Mouse (Mus musculus): ENCODE results near the gene Cfl1. TPM values are rescaled to one million over a fixed set of nuclear protein-coding genes. Genes with fewer than 3 reads are reported as not detected.

The Cfl1 gene
- total and polyA plus RNA-seq, 3 experiments, result 818 to 1,768 (median 999) TPM

- dilution Hi-C loops (cut with MboI; ENCODE audit: extremely low pct_ligation_motif_present, extremely low pct_unique_long_range_greater_than_20kb, low sequenced_read_pairs), result no loop called here
- peak; percentile 53 for DNase-seq (ENCODE audit: extremely low read depth)
- Histone ChIP-seq H3K4me1 (ENCODE audit: control insufficient read depth in 1 of 2, insufficient read depth in 2 of 2) (peaks cover 11 to 39% of the 10 kb centered on the region in 2 experiments), H3K4me3 (replicated peaks in 1 of 3; ENCODE audit: low read depth in 2 of 3, low read length in 2 of 3, poor library complexity in 1 of 3) (no peak overlapping the region), H3K36me3 (replicated peaks in 1 of 2; ENCODE audit: control insufficient read depth in 1 of 2, insufficient read depth in 1 of 2, low read length in 1 of 2) (no peaks in the 10 kb centered on the region), H3K27me3 (replicated peaks) (peaks cover 1% of the 10 kb centered on the region), H3K9me3 (replicated peaks; ENCODE audit: low read length) (no peaks in the 10 kb centered on the region), H3K27ac (ENCODE audit: insufficient read depth, low read depth) (no peak overlapping the region), H3K9ac (ENCODE audit: insufficient read depth, low read depth) (no peak overlapping the region), H3K79me2 (replicated peaks; ENCODE audit: control insufficient read depth, extremely low read depth, insufficient read depth, poor library complexity, severe bottlenecking) (no peaks in the 10 kb centered on the region), H3K4me2 (ENCODE audit: insufficient read depth, low read depth, poor library complexity, severe bottlenecking) (no peak overlapping the region)
- in situ Hi-C loops (cut with MboI; ENCODE audit: low pct_ligation_motif_present, low pct_unique_long_range_greater_than_20kb, low sequenced_read_pairs), result loop anchor here (5.0 kb wide), 1 partner anchor 37 kb away; the partner anchor contains the start of gene Ovol1
- peak; percentile 86 for TF ChIP-seq BHLHE40 (IDR thresholded peaks at IDR 0.05; ENCODE audit: low read depth, low read length)
- peak; percentile 40; the same call in 1 of the 2 replicates for TF ChIP-seq USF1 (IDR thresholded peaks at IDR 0.05; ENCODE audit: low read depth, low read length)
- TF ChIP-seq USF2 (conservative IDR thresholded peaks at IDR 0.05; ENCODE audit: low read depth, low read length), result no peak
- TF ChIP-seq UBTF (IDR thresholded peaks at IDR 0.05; ENCODE audit: low read depth, low read length), result no peak
- TF ChIP-seq CTCF (conservative IDR thresholded peaks at IDR 0.05 in 1 of 2, IDR thresholded peaks at IDR 0.05 in 1 of 2; ENCODE audit: low read depth in 2 of 2, low read length in 2 of 2), result peak in 1 of 2 experiments; percentile 16; a peak in 2 of 4 replicates
- TF ChIP-seq KAT2A (IDR thresholded peaks at IDR 0.05; ENCODE audit: insufficient replicate concordance, low read length), result no peak
- TF ChIP-seq MXI1 (IDR thresholded peaks at IDR 0.05; ENCODE audit: low read depth, low read length), result no peak
- no peak for TF ChIP-seq TBP (conservative IDR thresholded peaks at IDR 0.05; ENCODE audit: low read depth, low read length)
- TF ChIP-seq ZNF384 (IDR thresholded peaks at IDR 0.05; ENCODE audit: low read depth, low read length), result no peak
- TF ChIP-seq ETS1 (conservative IDR thresholded peaks at IDR 0.05; ENCODE audit: low read depth, low read length), result peak; percentile 64
- no peak for TF ChIP-seq SIN3A (IDR thresholded peaks at IDR 0.05; ENCODE audit: low read length)
- TF ChIP-seq MAX (IDR thresholded peaks at IDR 0.05; ENCODE audit: low read length), result no peak
- TF ChIP-seq E2F4 (IDR thresholded peaks at IDR 0.05; ENCODE audit: insufficient replicate concordance, low read depth, low read length), result no peak
- no peak for TF ChIP-seq IRF4 (IDR thresholded peaks at IDR 0.05; ENCODE audit: low read depth, low read length)
- TF ChIP-seq SMC3 (IDR thresholded peaks at IDR 0.05; ENCODE audit: low read depth, low read length), result no peak
- peak; percentile 87 for TF ChIP-seq MEF2A (IDR thresholded peaks at IDR 0.05; ENCODE audit: borderline replicate concordance, low read depth, low read length)
- TF ChIP-seq CHD1 (IDR thresholded peaks at IDR 0.05; ENCODE audit: low read depth, low read length), result no peak
These were observed 34.9 kb downstream of the Cfl1 start for GRCm38 (mm10) chr19:5525204-5525603.

DNA sequence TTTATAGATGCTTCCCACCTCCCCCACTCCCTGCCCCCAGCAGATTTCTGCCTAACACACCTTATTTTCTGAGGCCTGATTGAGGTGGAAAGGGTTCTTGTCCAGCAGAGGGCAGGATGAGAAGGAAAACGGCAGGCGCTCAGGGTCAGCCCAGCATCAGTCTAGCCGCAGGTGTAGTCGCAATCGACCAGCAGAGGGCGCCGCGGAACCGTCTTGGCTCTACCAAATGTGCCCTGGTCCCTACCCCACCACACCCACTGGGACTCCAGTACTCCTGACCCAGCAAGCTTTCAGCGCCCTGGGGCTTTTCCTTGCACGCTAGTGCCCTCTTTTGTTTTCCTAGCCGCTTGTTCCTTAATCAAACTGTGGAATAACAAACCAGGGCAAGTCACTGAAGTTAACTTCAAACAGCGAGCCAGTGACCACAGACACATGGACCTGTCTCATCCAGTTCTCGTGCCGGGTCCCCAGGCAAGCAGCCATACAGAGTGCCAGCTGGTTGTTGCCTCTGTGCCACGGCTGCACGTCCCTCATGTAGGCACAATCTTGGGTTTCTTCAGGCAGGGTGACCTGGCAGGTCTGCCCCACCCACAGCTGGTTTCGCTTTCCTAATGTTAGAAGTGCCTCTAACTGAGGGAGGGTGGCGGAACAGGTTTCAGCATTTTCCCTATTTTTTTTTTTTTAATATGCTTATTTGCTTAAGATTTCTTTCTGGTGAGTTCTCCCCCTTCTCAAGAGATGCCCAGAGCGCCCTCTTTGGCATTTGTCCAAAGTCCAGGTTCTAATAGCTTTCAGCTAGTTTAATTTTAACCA lies 39.3 kb downstream of the Cfl1 start:
- peaks cover 11 to 38% of the 10 kb centered on the region in 2 experiments for H3K4me1 ChIP-seq (ENCODE audit: control insufficient read depth in 1 of 2, insufficient read depth in 2 of 2)
- H3K4me2 ChIP-seq (ENCODE audit: insufficient read depth, low read depth, poor library complexity, severe bottlenecking), result peak overlapping the region; percentile 100
- in situ Hi-C loops (cut with MboI; ENCODE audit: low pct_ligation_motif_present, low pct_unique_long_range_greater_than_20kb, low sequenced_read_pairs), result loop anchor here (5.0 kb wide), 1 partner anchor 33 kb away; the partner anchor contains the start of gene Ovol1
- no peaks in the 10 kb centered on the region for H3K9me3 ChIP-seq (replicated peaks; ENCODE audit: low read length)
- dilution Hi-C loops (cut with MboI; ENCODE audit: extremely low pct_ligation_motif_present, extremely low pct_unique_long_range_greater_than_20kb, low sequenced_read_pairs), result no loop called here
- no peaks in the 10 kb centered on the region for H3K36me3 ChIP-seq (replicated peaks in 1 of 2; ENCODE audit: control insufficient read depth in 1 of 2, insufficient read depth in 1 of 2, low read length in 1 of 2)
- no peaks in the 10 kb centered on the region for H3K79me2 ChIP-seq (replicated peaks; ENCODE audit: control insufficient read depth, extremely low read depth, insufficient read depth, poor library complexity, severe bottlenecking)
- no peak overlapping the region for H3K27ac ChIP-seq (ENCODE audit: insufficient read depth, low read depth)
- peak overlapping the region in 2 of 3 experiments; percentile 25 to 58 for H3K4me3 ChIP-seq (replicated peaks in 1 of 3; ENCODE audit: low read depth in 2 of 3, low read length in 2 of 3, poor library complexity in 1 of 3)
- peaks cover 18% of the 10 kb centered on the region for H3K27me3 ChIP-seq (replicated peaks)
- peak overlapping the region; percentile 20; the same call in 1 of the 2 replicates for H3K9ac ChIP-seq (ENCODE audit: insufficient read depth, low read depth)
- DNase-seq (ENCODE audit: extremely low read depth), result peak; percentile 95
- TF ChIP-seq ZNF384 (IDR thresholded peaks at IDR 0.05; ENCODE audit: low read depth, low read length) (0 out of 2 replicates have a peak, but pooled peaks have one; percentile 33), MAZ (IDR thresholded peaks at IDR 0.05; ENCODE audit: low read depth, low read length) (no peak), EP300 (IDR thresholded peaks at IDR 0.05; ENCODE audit: low read length) (no peak), USF2 (conservative IDR thresholded peaks at IDR 0.05; ENCODE audit: low read depth, low read length) (no peak), HCFC1 (IDR thresholded peaks at IDR 0.05; ENCODE audit: low read depth, low read length) (no peak), ZC3H11A (IDR thresholded peaks at IDR 0.05; ENCODE audit: low read depth, low read length) (0 out of 2 replicates have a peak, but pooled peaks have one; percentile 22), MXI1 (IDR thresholded peaks at IDR 0.05; ENCODE audit: low read depth, low read length) (peak; percentile 69), SIN3A (IDR thresholded peaks at IDR 0.05; ENCODE audit: low read length) (peak; percentile 90), JUN (IDR thresholded peaks at IDR 0.05; ENCODE audit: insufficient read depth, low read depth, low read length) (no peak), JUND (conservative IDR thresholded peaks at IDR 0.05; ENCODE audit: low read depth, low read length) (no peak), BHLHE40 (IDR thresholded peaks at IDR 0.05; ENCODE audit: low read depth, low read length) (no peak), RAD21 (IDR thresholded peaks at IDR 0.05; ENCODE audit: low read depth, low read length) (peak; percentile 89), IRF4 (IDR thresholded peaks at IDR 0.05; ENCODE audit: low read depth, low read length) (peak; percentile 44; the same call in 1 of the 2 replicates), CTCF (conservative IDR thresholded peaks at IDR 0.05 in 1 of 2, IDR thresholded peaks at IDR 0.05 in 1 of 2; ENCODE audit: low read depth in 2 of 2, low read length in 2 of 2) (peak; percentile 67 to 99), RCOR1 (conservative IDR thresholded peaks at IDR 0.05; ENCODE audit: low read depth, low read length) (no peak), MAX (IDR thresholded peaks at IDR 0.05; ENCODE audit: low read length) (0 out of 2 replicates have a peak, but pooled peaks have one; percentile 40), ZKSCAN1 (IDR thresholded peaks at IDR 0.05; ENCODE audit: borderline replicate concordance, low read depth, low read length) (no peak), ZMIZ1 (IDR thresholded peaks at IDR 0.05; ENCODE audit: low read depth, low read length) (no peak), CHD2 (IDR thresholded peaks at IDR 0.05; ENCODE audit: low read length) (peak; percentile 65; the same call in 1 of the 2 replicates), E2F4 (IDR thresholded peaks at IDR 0.05; ENCODE audit: insufficient replicate concordance, low read depth, low read length) (no peak)
